Mouse (Mus musculus): ENCODE measurements at regions not wholly inside any gene's neighbourhood (a gene's known extent, or its start where the extent isn't known, plus 50 kb on each side); places are given as distances from the start of the nearest gene placed in this dataset.

DNA sequence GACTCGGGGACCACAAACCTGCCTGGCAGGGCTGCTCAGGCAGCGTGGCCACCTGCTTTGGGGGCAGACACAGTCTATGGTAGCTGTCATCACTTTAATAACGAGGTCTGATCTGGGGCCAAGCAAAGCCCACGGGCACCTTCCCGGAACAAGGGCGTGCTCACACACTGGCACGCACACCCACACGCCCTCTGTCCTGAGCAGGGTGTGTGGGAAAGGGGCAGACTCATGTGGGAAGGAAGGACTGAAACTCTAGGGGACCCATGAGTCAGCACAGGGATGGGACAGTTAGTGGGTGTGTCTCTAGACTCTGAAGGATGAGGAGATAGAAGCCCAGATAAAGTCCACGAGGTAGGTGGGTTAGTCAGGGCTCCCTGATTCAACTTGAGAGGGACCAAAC, 114.8 kb upstream of the Ptpn1 start:
- Histone ChIP-seq H3K4me2 (ENCODE audit: low read length) (no peak overlapping the region), H3K4me3 (replicated peaks; ENCODE audit: low read depth, low read length) (no peak overlapping the region), H3K9me3 (replicated peaks; ENCODE audit: low read length) (no peaks in the 10 kb centered on the region), H3K27ac (no peak overlapping the region), H3K36me3 (ENCODE audit: insufficient read depth, low read length) (no peaks in the 10 kb centered on the region), H3K4me1 (replicated peaks; ENCODE audit: insufficient read depth, low read length) (peaks cover 3% of the 10 kb centered on the region; the same call in 1 of the 2 replicates), H3K9ac (ENCODE audit: low read depth, low read length) (no peak overlapping the region), H3K27me3 (ENCODE audit: insufficient read depth, low read length) (no peaks in the 10 kb centered on the region)
- no peak for TF ChIP-seq CTCF (IDR thresholded peaks at IDR 0.05; ENCODE audit: low read depth)
- 53% methylated on average over 9 of the region's 9 CpGs for WGBS
- no peak for DNase-seq (ENCODE audit: low spot score)
- no peak for ATAC-seq (replicated peaks; ENCODE audit: low FRiP score, low read depth)

DNA sequence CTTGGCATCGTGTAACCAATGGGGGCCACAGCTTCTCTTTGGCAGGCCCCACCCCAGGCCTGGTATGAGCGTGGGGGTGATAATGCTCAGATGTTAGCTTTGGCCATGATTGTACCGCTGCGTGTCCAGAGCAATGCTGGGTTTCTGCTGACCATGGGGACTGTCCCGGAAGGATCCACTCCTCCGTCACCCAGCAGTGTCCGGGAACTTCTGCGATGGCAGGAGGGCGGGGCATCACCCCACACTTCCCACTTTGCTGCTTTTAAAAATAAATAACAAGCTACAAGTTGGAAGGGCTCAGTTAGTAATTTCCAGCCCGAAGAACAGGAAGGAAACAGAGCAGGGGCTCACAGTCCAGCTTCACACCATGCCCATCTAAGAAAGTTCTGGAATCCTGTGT, 116.7 kb upstream of the Ptpn1 start:
- no peaks in the 10 kb centered on the region for H3K27me3 ChIP-seq (ENCODE audit: insufficient read depth, low read length)
- no peak overlapping the region for H3K9ac ChIP-seq (ENCODE audit: low read depth, low read length)
- no peak for TF ChIP-seq CTCF (IDR thresholded peaks at IDR 0.05; ENCODE audit: low read depth)
- no peak overlapping the region for H3K4me3 ChIP-seq (replicated peaks; ENCODE audit: low read depth, low read length)
- 0 out of 2 replicates have a peak overlapping the region, but pooled peaks have one; percentile 13 for H3K27ac ChIP-seq
- H3K9me3 ChIP-seq (replicated peaks; ENCODE audit: low read length): no peaks in the 10 kb centered on the region
- no peak for DNase-seq (ENCODE audit: low spot score)
- no peak for ATAC-seq (replicated peaks; ENCODE audit: low FRiP score, low read depth)
- H3K36me3 ChIP-seq (ENCODE audit: insufficient read depth, low read length): no peaks in the 10 kb centered on the region
- H3K4me2 ChIP-seq (ENCODE audit: low read length): no peak overlapping the region
- H3K4me1 ChIP-seq (replicated peaks; ENCODE audit: insufficient read depth, low read length): peaks cover 3% of the 10 kb centered on the region; the same call in 1 of the 2 replicates
- 76% methylated on average over 10 of the region's 10 CpGs for WGBS

DNA sequence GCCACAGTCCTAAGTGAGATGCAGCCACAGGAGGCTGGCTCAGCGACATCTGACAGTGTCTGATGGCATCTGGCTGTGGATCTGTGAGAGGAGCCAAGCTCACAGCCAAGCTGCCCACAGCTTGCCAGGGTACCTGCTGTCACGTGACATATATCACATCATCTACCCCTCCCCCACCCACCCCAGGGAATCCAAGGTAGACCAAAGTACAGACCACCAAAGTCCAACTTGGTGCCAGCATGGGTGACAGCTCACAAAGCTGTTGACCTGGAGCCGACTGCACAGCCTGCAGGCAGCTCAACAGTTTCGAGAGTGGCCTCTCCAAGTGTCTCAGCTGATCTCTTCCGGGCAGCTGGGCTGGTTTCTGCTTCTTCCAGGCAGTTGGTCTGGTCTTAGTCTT, 119.6 kb upstream of the Tmem189 start:
- TF ChIP-seq CTCF (IDR thresholded peaks at IDR 0.05; ENCODE audit: low read depth): no peak
- Histone ChIP-seq H3K9me3 (replicated peaks; ENCODE audit: low read length) (no peaks in the 10 kb centered on the region), H3K4me3 (replicated peaks; ENCODE audit: low read depth, low read length) (no peak overlapping the region), H3K27ac (no peak overlapping the region), H3K27me3 (ENCODE audit: insufficient read depth, low read length) (no peaks in the 10 kb centered on the region), H3K36me3 (ENCODE audit: insufficient read depth, low read length) (no peaks in the 10 kb centered on the region), H3K4me2 (ENCODE audit: low read length) (no peak overlapping the region), H3K4me1 (replicated peaks; ENCODE audit: insufficient read depth, low read length) (0 out of 2 replicates have a peak, but pooled peaks cover 9% of the 10 kb centered on the region), H3K9ac (ENCODE audit: low read depth, low read length) (no peak overlapping the region)
- WGBS: 87% methylated on average over 5 of the region's 5 CpGs
- no peak for DNase-seq (ENCODE audit: low spot score)
- ATAC-seq (replicated peaks; ENCODE audit: low FRiP score, low read depth): peak; percentile 37; the same call in 1 of the 2 replicates

DNA sequence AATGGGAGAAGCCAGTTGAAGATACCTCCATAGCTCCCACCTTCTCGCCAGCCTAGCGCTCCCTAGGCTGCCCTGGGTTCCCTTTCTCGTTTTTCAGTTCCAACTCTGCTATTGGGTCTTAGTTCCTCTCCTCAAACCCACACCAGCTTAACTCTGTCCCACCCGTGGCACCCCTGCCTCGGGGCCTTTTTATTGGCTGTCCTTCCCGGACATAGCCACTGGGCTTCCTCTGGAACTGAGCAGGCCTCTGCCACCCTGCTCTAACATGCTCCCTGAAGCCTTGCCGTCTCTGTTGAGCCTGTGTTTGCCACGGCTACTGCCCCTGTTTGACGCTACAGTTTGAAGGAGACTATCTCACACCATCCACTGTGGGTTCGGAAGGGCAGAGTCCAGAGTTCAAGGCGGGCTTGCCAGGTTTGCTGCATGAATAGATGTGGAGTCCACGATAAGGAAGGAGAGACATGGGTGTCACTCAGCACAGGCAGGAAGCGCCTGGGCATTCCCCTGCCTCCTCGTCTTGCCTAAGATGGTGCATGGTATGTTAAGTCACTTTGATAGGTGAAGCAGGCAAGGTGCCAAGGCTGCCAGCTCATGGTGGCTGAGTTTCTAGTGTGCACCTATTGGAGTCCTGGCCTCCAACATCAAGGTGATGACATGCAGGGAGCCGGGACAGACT, 116.1 kb upstream of the Tmem189 start:
- 79% methylated on average over 15 of the region's 15 CpGs for WGBS
- DNase-seq (ENCODE audit: low spot score): no peak

DNA sequence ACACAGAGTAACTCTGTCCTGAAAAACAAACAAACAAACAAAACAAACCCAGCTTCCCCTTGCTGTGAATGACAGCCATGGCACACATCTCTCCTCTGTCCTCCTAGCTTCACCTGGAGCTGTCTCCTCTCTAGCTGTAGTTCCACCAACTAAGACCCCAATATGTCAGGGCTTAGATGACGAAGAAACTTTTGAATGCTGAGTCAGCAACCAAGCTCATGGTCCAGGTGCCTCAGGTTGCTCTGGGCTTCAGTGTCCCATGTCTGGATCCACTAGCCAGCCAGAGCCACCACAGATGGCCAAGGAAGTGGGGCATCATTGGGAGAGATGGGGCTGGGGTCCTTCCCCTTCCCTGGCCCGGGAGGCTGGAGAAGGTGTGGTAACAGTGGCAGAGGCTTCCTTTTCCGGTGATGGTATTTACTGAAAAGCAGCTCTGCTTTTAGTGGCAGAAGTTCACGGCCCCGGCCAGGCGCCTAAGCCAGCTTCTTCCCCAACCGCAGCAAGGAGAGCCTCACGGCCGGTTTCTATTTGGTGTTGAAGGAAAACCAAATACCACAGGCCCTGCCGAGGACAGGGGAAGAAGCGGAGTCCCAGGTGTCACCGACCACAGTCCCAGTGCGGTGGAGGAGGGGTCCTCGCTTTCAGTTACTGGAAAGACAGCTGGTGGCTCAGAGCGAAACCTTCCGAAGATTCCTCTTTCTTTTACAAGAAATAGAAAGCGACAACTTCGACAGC, 115.0 kb upstream of the Tmem189 start:
- Histone ChIP-seq H3K36me3 (ENCODE audit: insufficient read depth, low read length) (no peaks in the 10 kb centered on the region), H3K27me3 (ENCODE audit: insufficient read depth, low read length) (no peaks in the 10 kb centered on the region), H3K27ac (no peak overlapping the region), H3K4me2 (ENCODE audit: low read length) (no peak overlapping the region), H3K9me3 (replicated peaks; ENCODE audit: low read length) (no peaks in the 10 kb centered on the region), H3K9ac (ENCODE audit: low read depth, low read length) (peak overlapping the region; percentile 20; the same call in 1 of the 2 replicates), H3K4me3 (replicated peaks; ENCODE audit: low read depth, low read length) (no peak overlapping the region), H3K4me1 (replicated peaks; ENCODE audit: insufficient read depth, low read length) (0 out of 2 replicates have a peak, but pooled peaks cover 13% of the 10 kb centered on the region)
- DNase-seq (ENCODE audit: low spot score): no peak
- TF ChIP-seq CTCF (IDR thresholded peaks at IDR 0.05; ENCODE audit: low read depth): no peak
- ATAC-seq (replicated peaks; ENCODE audit: low FRiP score, low read depth): no peak
- WGBS: 36% methylated on average over 18 of the region's 18 CpGs

More for the DNA sequence above, 116.1 kb upstream of the Tmem189 start:
- Histone ChIP-seq H3K4me1 (replicated peaks; ENCODE audit: insufficient read depth, low read length) (0 out of 2 replicates have a peak, but pooled peaks cover 12% of the 10 kb centered on the region), H3K27me3 (ENCODE audit: insufficient read depth, low read length) (no peaks in the 10 kb centered on the region), H3K9me3 (replicated peaks; ENCODE audit: low read length) (no peaks in the 10 kb centered on the region), H3K4me2 (ENCODE audit: low read length) (no peak overlapping the region), H3K4me3 (replicated peaks; ENCODE audit: low read depth, low read length) (no peak overlapping the region), H3K9ac (ENCODE audit: low read depth, low read length) (no peak overlapping the region), H3K27ac (no peak overlapping the region), H3K36me3 (ENCODE audit: insufficient read depth, low read length) (no peaks in the 10 kb centered on the region)
- peak; percentile 37; the same call in 1 of the 2 replicates for ATAC-seq (replicated peaks; ENCODE audit: low FRiP score, low read depth)
- no peak for TF ChIP-seq CTCF (IDR thresholded peaks at IDR 0.05; ENCODE audit: low read depth)

DNA sequence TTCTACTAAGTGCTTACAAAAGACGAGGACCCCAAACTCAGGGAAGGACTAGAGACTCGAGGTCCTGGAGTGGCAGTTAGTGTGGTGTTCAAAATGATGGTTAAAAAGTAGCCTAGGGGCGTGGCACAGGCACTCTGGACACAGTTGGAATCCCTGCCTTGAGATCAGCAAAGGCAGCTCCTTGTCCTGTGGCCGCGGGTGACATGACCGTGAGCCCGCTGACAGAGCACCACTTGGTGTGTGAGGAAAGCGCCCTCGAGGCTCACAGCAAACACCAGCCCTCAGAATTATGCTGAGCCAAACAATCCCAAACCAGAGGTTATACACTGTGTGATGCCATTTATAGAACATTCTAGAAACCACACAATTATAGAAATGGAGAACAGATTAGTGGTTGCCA, 112.9 kb upstream of the Tmem189 start:
- no peaks in the 10 kb centered on the region for H3K27me3 ChIP-seq (ENCODE audit: insufficient read depth, low read length)
- no peak overlapping the region for H3K27ac ChIP-seq
- no peaks in the 10 kb centered on the region for H3K36me3 ChIP-seq (ENCODE audit: insufficient read depth, low read length)
- no peak overlapping the region for H3K4me2 ChIP-seq (ENCODE audit: low read length)
- no peak for DNase-seq (ENCODE audit: low spot score)
- H3K9ac ChIP-seq (ENCODE audit: low read depth, low read length): no peak overlapping the region
- H3K4me1 ChIP-seq (replicated peaks; ENCODE audit: insufficient read depth, low read length): 0 out of 2 replicates have a peak, but pooled peaks cover 13% of the 10 kb centered on the region
- H3K9me3 ChIP-seq (replicated peaks; ENCODE audit: low read length): no peaks in the 10 kb centered on the region
- no peak for TF ChIP-seq CTCF (IDR thresholded peaks at IDR 0.05; ENCODE audit: low read depth)
- no peak for ATAC-seq (replicated peaks; ENCODE audit: low FRiP score, low read depth)
- no peak overlapping the region for H3K4me3 ChIP-seq (replicated peaks; ENCODE audit: low read depth, low read length)
- WGBS: 72% methylated on average over 9 of the region's 9 CpGs

Data from kidney, postnatal 0 days (tissue).